18 mouse cellular contexts compared by ENCODE assay signal in the genomic region with DNA sequence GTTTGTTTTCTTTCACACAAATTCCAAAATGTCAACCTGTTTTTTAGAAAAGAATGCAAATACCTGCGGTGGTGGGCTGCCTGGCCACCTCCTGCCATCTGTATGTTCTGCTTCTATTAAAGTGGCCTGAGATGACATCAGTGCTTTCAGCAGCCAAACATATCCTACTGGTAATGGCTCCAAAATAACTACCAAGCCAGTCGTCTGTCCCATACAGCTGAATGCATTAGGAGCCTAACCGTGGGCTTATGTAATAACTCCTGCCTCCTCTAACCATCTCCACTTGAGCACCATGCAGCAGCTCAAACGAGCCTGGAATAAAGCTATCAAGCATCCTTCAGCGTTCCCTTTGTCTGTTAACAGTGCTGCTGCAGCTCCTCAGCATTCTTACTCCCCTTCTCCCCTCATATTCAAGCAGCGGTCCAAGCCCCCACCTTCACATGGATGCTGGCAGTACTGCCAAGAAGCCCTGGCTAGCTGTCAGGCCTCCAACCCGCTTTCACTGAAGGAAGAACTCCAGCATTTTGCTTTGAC. TPM values are rescaled to one million over a fixed set of nuclear protein-coding genes. Genes with fewer than 3 reads are reported as not detected.
DNase-seq lines count a peak whose midpoint lies in the region; ATAC-seq lines count a peak whose summit lies in the region.
"Had no signal": no experiment of that assay in that cellular context is flagged by ENCODE, and none has a peak within 500 bp of the region (broad histone marks: within the 10 kb centered on the region; RNA-seq: fewer than 3 reads in every experiment).

No protein-coding gene starts in this region.

- H3K4me1 ChIP-seq in limb, embryonic 10.5 days: peaks cover 10% of the 10 kb centered on the region
- peaks cover 11% of the 10 kb centered on the region for H3K4me1 ChIP-seq in forebrain, embryonic 16.5 days (replicated peaks; ENCODE audit: control insufficient read depth, insufficient read depth, low read length)

- H3K27ac ChIP-seq in limb, embryonic 10.5 days: no peak overlapping the region
- H3K27ac ChIP-seq in forebrain, embryonic 16.5 days (ENCODE audit: low read length): no peak overlapping the region
- H3K27ac ChIP-seq: liver, embryonic 12.5 days; midbrain, embryonic 12.5 days; neural tube, embryonic 12.5 days had no signal

- WGBS in limb, embryonic 10.5 days: 90% methylated on average over 7 of the region's 7 CpGs
- 65% methylated on average over 7 of the region's 7 CpGs for WGBS in forebrain, embryonic 16.5 days

- H3K9ac ChIP-seq in forebrain, embryonic 16.5 days (replicated peaks; ENCODE audit: low read depth, low read length): no peak overlapping the region
- H3K9ac ChIP-seq: liver, embryonic 12.5 days; midbrain, embryonic 12.5 days; neural tube, embryonic 12.5 days had no signal

- H3K4me2 ChIP-seq in forebrain, embryonic 16.5 days (ENCODE audit: low read length): no peak overlapping the region
- H3K4me2 ChIP-seq: liver, embryonic 12.5 days; midbrain, embryonic 12.5 days; neural tube, embryonic 12.5 days had no signal

- peak; percentile 82; the same call in 1 of the 2 replicates for ATAC-seq in cerebellum, adult (ENCODE audit: insufficient number of reproducible peaks, low FRiP score, low TSS enrichment)
- no peak for ATAC-seq in forebrain, embryonic 16.5 days
- ATAC-seq: liver, embryonic 12.5 days had no signal

- peaks cover 71% of the 10 kb centered on the region for H3K36me3 ChIP-seq in limb, embryonic 10.5 days
- peaks cover 18% of the 10 kb centered on the region for H3K36me3 ChIP-seq in forebrain, embryonic 16.5 days (ENCODE audit: control insufficient read depth, insufficient read depth)

- no peaks in the 10 kb centered on the region for H3K27me3 ChIP-seq in limb, embryonic 10.5 days (ENCODE audit: low read depth, poor library complexity, severe bottlenecking)
- no peaks in the 10 kb centered on the region for H3K27me3 ChIP-seq in forebrain, embryonic 16.5 days (replicated peaks; ENCODE audit: control insufficient read depth, insufficient read depth, low read length)
- H3K27me3 ChIP-seq: liver, embryonic 12.5 days; midbrain, embryonic 12.5 days; neural tube, embryonic 12.5 days had no signal

- H3K9me3 ChIP-seq in limb, embryonic 10.5 days (replicated peaks): no peaks in the 10 kb centered on the region
- H3K9me3 ChIP-seq in forebrain, embryonic 16.5 days (ENCODE audit: control insufficient read depth, low read length): no peaks in the 10 kb centered on the region
- H3K9me3 ChIP-seq: liver, embryonic 12.5 days; midbrain, embryonic 12.5 days; neural tube, embryonic 12.5 days had no signal

- DNase-seq in cerebellum, postnatal 4 days (ENCODE audit: low spot score in 2 of 2): no peak
- DNase-seq in brain, adult 2 months (ENCODE audit: low read depth, low spot score): peak; percentile 94
- peak; percentile 75 to 78 for DNase-seq in cerebellum, postnatal 36 days
- peak; percentile 71 to 83 for DNase-seq in left cerebral cortex, adult 9 months (ENCODE audit: low spot score in 2 of 2)
- no peak for DNase-seq in c-Kit-positive CD71-positive TER-119-positive erythroid progenitor cells, embryonic 14.5 days (ENCODE audit: low spot score)
- no peak for DNase-seq in limb, embryonic 10.5 days (ENCODE audit: low spot score)
- DNase-seq: gastrocnemius, postnatal 36 days; kidney, postnatal 10 days; lung, postnatal 10 days had no signal

- H3K4me3 ChIP-seq in limb, embryonic 10.5 days: no peak overlapping the region
- H3K4me3 ChIP-seq in forebrain, embryonic 16.5 days (replicated peaks; ENCODE audit: low read length): no peak overlapping the region
- H3K4me3 ChIP-seq: liver, embryonic 12.5 days; midbrain, embryonic 12.5 days; neural tube, embryonic 12.5 days had no signal

RNA-seq across cellular contexts. Expression of gene Eftud2, which starts 5.9 kb away (rescaled TPM):
- 360 and 374 TPM in 2 replicates for polyA plus RNA-seq in limb, embryonic 10.5 days (2016; fragmentation: Nextera tagmentation; extraction: Ambion mirVana)
- 188 and 190 TPM in 2 replicates for polyA plus RNA-seq in forebrain, embryonic 16.5 days (2015; fragmentation: Nextera tagmentation; extraction: Ambion mirVana)

RNA-seq across cellular contexts. Expression of gene Ccdc103, which starts 6.1 kb away (rescaled TPM):
- polyA plus RNA-seq in limb, embryonic 10.5 days (2016; fragmentation: Nextera tagmentation; extraction: Ambion mirVana): 1.3 and 1.5 TPM in 2 replicates
- 2.2 and 2.7 TPM in 2 replicates for polyA plus RNA-seq in forebrain, embryonic 16.5 days (2015; fragmentation: Nextera tagmentation; extraction: Ambion mirVana)

RNA-seq across cellular contexts. Expression of gene Fam187a, which starts 10.1 kb away (rescaled TPM):
- not detected in 2 replicates for polyA plus RNA-seq in limb, embryonic 10.5 days (2016; fragmentation: Nextera tagmentation; extraction: Ambion mirVana)
- not detected in 2 replicates for polyA plus RNA-seq in forebrain, embryonic 16.5 days (2015; fragmentation: Nextera tagmentation; extraction: Ambion mirVana)
- polyA plus RNA-seq: embryonic facial prominence, embryonic 11.5 days; forebrain, embryonic 11.5 days; heart, postnatal 0 days; intestine, embryonic 14.5 days; liver, embryonic 12.5 days; midbrain, embryonic 12.5 days; neural tube, embryonic 12.5 days had no signal

RNA-seq across cellular contexts. Expression of gene Gfap, which starts 25.8 kb away (rescaled TPM):
- polyA plus RNA-seq in limb, embryonic 10.5 days (2016; fragmentation: Nextera tagmentation; extraction: Ambion mirVana): 0.16 TPM in 1 of 2 replicates, not detected in the other
- 1.3 and 2.3 TPM in 2 replicates for polyA plus RNA-seq in forebrain, embryonic 16.5 days (2015; fragmentation: Nextera tagmentation; extraction: Ambion mirVana)
- polyA plus RNA-seq: midbrain, embryonic 12.5 days had no signal

RNA-seq across cellular contexts. Expression of gene Higd1b, which starts 39.2 kb away (rescaled TPM):
- not detected in 2 replicates for polyA plus RNA-seq in limb, embryonic 10.5 days (2016; fragmentation: Nextera tagmentation; extraction: Ambion mirVana)
- polyA plus RNA-seq in forebrain, embryonic 16.5 days (2015; fragmentation: Nextera tagmentation; extraction: Ambion mirVana): 13.7 and 14.5 TPM in 2 replicates
- polyA plus RNA-seq: embryonic facial prominence, embryonic 11.5 days; forebrain, embryonic 11.5 days; intestine, embryonic 14.5 days; liver, embryonic 12.5 days; midbrain, embryonic 12.5 days; neural tube, embryonic 12.5 days had no signal

Comparison
In these comparisons a context has a peak if more than half of its experiments do, and no peak if none do; other contexts are left out.
1. DNase-seq: peak in brain, adult 2 months (single experiment), cerebellum, postnatal 36 days (2 of 2) and left cerebral cortex, adult 9 months (2 of 2); none in cerebellum, postnatal 4 days (0 of 2), c-Kit-positive CD71-positive TER-119-positive erythroid progenitor cells, embryonic 14.5 days (single experiment) and limb, embryonic 10.5 days (single experiment).